Mouse (Mus musculus): ENCODE results near the gene Klf16. TPM values are rescaled to one million over a fixed set of nuclear protein-coding genes. Genes with fewer than 3 reads are reported as not detected.

Gene Klf16
- polyA plus RNA-seq, 1 experiment from 2014 or later, result 10.2 TPM

DNA sequence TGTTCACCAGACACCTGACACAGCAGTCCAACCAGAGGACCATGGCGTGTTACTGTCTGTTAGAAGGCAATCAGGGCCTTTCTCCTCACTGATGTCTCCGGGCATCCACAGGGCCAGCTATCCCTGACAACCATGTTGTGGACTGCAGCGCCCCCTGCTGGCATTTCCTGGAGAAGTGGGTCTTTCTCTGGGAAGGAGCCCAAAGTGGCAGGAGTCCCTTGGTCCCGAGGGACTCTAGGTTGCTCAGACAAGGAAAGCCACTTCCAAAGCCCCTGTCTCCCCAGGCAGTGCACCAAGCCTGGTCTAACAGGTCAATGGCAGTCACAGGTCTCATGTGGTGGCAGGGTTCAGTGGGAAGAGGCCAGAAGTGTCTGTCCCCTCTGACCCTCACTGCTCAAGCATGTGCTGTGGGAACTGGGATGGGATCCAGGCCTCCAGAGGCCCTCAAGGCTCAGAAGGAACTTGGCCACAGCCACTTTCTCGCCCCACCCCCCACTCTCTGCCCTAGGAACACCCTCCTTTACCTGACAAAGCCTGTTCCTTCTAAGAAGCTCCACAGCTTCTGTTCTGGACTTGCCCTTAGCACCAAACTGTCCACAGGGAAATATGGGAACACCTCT lies 19.7 kb downstream of the Klf16 start:
- ATAC-seq (ENCODE audit: low FRiP score, low TSS enrichment), result no peak
- no peak overlapping the region for H3K4me2 ChIP-seq (replicated peaks; ENCODE audit: low read depth, low read length)
- WGBS, result 45% methylated on average over 5 of the region's 5 CpGs
- H3K27me3 ChIP-seq (ENCODE audit: control insufficient read depth, insufficient read depth, low read length), result no peaks in the 10 kb centered on the region
- H3K9ac ChIP-seq (ENCODE audit: low read depth, low read length), result no peak overlapping the region
- H3K4me1 ChIP-seq (ENCODE audit: control insufficient read depth, insufficient read depth, low read length), result peaks cover 17% of the 10 kb centered on the region
- no peak overlapping the region for H3K27ac ChIP-seq (ENCODE audit: low read depth, low read length)
- H3K36me3 ChIP-seq (ENCODE audit: control insufficient read depth, insufficient read depth, low read length), result no peaks in the 10 kb centered on the region
- no peaks in the 10 kb centered on the region for H3K9me3 ChIP-seq (ENCODE audit: control insufficient read depth, low read length)
- no peak overlapping the region for H3K4me3 ChIP-seq (ENCODE audit: low read length)

DNA sequence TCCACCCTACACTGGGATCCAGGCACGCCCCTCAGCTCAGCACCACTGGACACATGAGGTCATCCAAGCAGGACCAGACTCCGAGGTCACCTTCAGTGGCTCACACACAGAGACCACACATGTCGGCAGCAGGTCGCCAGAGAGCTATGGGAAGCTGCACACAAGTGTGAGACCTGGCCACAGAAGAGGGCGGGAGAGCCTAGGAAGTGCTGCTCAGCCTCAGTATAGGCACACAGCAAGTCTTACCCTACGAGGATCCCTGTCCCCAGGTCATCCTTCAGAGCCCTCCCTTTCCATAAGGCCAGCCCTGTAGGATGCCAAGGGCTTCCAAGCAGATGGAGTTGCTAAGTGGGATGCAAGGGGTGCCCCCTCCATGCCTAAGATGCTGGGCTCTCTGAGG lies 23.1 kb downstream of the Klf16 start:
- Histone ChIP-seq H3K4me3 (ENCODE audit: low read length) (no peak overlapping the region), H3K4me2 (replicated peaks; ENCODE audit: low read depth, low read length) (no peak overlapping the region), H3K9ac (ENCODE audit: low read depth, low read length) (no peak overlapping the region), H3K36me3 (ENCODE audit: control insufficient read depth, insufficient read depth, low read length) (peaks cover 19% of the 10 kb centered on the region), H3K9me3 (ENCODE audit: control insufficient read depth, low read length) (no peaks in the 10 kb centered on the region), H3K27me3 (ENCODE audit: control insufficient read depth, insufficient read depth, low read length) (no peaks in the 10 kb centered on the region), H3K4me1 (ENCODE audit: control insufficient read depth, insufficient read depth, low read length) (0 out of 2 replicates have a peak, but pooled peaks cover 5% of the 10 kb centered on the region), H3K27ac (ENCODE audit: low read depth, low read length) (no peak overlapping the region)
- ATAC-seq (ENCODE audit: low FRiP score, low TSS enrichment), result no peak
- WGBS, result 78% methylated on average over 6 of the region's 6 CpGs

DNA sequence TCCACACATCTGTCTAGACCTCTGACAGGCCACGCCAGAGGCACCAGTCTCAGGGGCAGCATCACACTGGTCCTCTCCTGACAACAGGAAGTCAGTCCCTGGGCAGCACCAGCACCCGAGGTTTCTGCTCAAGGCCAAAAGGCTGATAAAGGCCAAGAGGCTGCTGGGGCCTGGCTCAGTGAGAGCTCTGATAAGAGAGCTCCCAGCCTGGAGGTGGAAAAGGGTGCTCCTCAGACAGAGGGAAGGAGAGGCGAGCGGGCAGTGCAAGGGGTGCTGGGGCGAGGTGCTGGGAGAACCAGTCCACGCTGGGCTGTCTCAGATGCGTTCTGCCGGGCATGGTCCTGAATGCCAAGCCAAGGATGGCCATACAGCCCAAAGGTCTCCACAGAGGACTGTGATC lies 23.5 kb downstream of the Klf16 start:
- Histone ChIP-seq H3K27me3 (ENCODE audit: control insufficient read depth, insufficient read depth, low read length) (no peaks in the 10 kb centered on the region), H3K4me1 (ENCODE audit: control insufficient read depth, insufficient read depth, low read length) (0 out of 2 replicates have a peak, but pooled peaks cover 5% of the 10 kb centered on the region), H3K27ac (ENCODE audit: low read depth, low read length) (no peak overlapping the region), H3K36me3 (ENCODE audit: control insufficient read depth, insufficient read depth, low read length) (peaks cover 20% of the 10 kb centered on the region), H3K4me3 (ENCODE audit: low read length) (no peak overlapping the region), H3K9me3 (ENCODE audit: control insufficient read depth, low read length) (no peaks in the 10 kb centered on the region), H3K9ac (ENCODE audit: low read depth, low read length) (no peak overlapping the region), H3K4me2 (replicated peaks; ENCODE audit: low read depth, low read length) (no peak overlapping the region)
- WGBS, result 89% methylated on average over 8 of the region's 8 CpGs
- no peak for ATAC-seq (ENCODE audit: low FRiP score, low TSS enrichment)

DNA sequence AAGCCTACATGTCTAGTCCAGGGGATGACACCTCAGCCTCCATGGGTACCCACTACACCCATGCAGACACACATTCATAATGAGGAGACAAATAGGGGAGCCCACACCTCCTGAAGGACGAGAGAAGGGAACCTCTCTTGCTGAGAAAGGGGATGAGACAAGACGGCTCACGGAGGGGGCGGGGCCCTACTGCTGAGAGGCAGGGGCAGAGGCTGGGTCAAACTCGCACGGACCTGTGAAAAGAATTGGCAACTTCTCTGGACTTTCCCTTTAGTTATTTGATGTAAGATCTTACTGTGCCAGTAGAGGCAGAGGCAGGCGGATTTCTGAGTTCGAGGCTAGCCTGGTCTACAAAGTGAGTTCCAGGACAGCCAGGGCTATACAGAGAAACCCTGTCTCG lies 24.8 kb downstream of the Klf16 start:
- ATAC-seq (ENCODE audit: low FRiP score, low TSS enrichment), result no peak
- Histone ChIP-seq H3K36me3 (ENCODE audit: control insufficient read depth, insufficient read depth, low read length) (peaks cover 32% of the 10 kb centered on the region), H3K4me2 (replicated peaks; ENCODE audit: low read depth, low read length) (no peak overlapping the region), H3K27me3 (ENCODE audit: control insufficient read depth, insufficient read depth, low read length) (no peaks in the 10 kb centered on the region), H3K4me1 (ENCODE audit: control insufficient read depth, insufficient read depth, low read length) (no peaks in the 10 kb centered on the region), H3K9me3 (ENCODE audit: control insufficient read depth, low read length) (no peaks in the 10 kb centered on the region), H3K9ac (ENCODE audit: low read depth, low read length) (no peak overlapping the region), H3K4me3 (ENCODE audit: low read length) (no peak overlapping the region), H3K27ac (ENCODE audit: low read depth, low read length) (no peak overlapping the region)
- 62% methylated on average over 9 of the region's 9 CpGs for WGBS

DNA sequence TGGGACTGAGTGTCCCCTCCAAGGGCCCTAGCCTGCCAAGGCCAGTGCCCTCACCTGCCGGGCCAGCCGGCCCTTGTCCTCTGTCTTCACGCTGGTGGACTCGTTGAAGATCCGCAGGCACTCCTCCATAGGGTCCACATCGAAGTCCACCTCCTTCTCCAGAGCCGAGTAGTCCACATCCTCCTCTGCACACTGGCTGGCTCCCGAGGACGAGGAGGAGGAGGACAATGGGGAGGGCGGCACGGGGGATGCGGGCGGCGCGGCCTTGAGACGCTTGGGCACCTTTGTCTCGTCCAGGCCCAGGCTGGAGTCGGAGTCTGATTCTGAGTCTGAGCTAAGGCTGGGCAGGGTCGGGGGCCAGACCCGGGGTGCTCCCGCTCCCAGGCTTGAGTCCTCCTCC lies 27.8 kb downstream of the Klf16 start:
- H3K36me3 ChIP-seq (ENCODE audit: control insufficient read depth, insufficient read depth, low read length), result peaks cover 62% of the 10 kb centered on the region
- no peak for ATAC-seq (ENCODE audit: low FRiP score, low TSS enrichment)
- no peak overlapping the region for H3K9ac ChIP-seq (ENCODE audit: low read depth, low read length)
- WGBS, result 77% methylated on average over 21 of the region's 21 CpGs
- no peak overlapping the region for H3K4me2 ChIP-seq (replicated peaks; ENCODE audit: low read depth, low read length)
- no peaks in the 10 kb centered on the region for H3K9me3 ChIP-seq (ENCODE audit: control insufficient read depth, low read length)
- H3K4me1 ChIP-seq (ENCODE audit: control insufficient read depth, insufficient read depth, low read length), result no peaks in the 10 kb centered on the region
- H3K4me3 ChIP-seq (ENCODE audit: low read length), result no peak overlapping the region
- H3K27ac ChIP-seq (ENCODE audit: low read depth, low read length), result no peak overlapping the region
- H3K27me3 ChIP-seq (ENCODE audit: control insufficient read depth, insufficient read depth, low read length), result no peaks in the 10 kb centered on the region

DNA sequence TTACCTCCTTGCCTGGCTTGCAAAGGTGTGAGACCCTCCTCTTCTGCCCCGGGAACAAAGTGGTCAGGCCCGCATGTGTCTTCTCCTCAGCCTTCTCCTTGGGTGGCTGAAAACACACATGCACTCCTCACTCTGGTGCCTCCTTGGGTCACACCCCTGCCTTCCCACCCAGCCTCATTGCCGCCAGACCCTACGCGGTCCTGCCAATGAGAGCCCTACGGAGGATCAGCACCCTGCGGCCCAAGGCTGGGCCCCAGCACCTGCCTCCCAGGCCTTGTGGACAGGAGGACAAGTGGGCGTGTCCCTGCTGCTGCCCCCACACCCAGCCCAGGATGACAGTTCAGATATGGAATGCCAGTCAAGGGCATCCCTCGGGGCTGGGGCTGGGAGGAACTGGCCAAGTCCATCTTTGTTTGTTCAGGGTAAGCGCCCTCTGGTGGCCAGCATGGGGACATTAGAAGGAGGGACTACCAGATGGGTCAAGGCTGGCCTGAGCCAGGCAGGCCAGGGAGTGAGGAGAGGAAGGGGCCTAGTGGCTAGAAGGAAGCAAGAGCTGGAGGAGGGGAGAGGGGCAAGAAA lies 28.6 kb downstream of the Klf16 start:
- no peak overlapping the region for H3K4me2 ChIP-seq (replicated peaks; ENCODE audit: low read depth, low read length)
- no peaks in the 10 kb centered on the region for H3K27me3 ChIP-seq (ENCODE audit: control insufficient read depth, insufficient read depth, low read length)
- no peaks in the 10 kb centered on the region for H3K9me3 ChIP-seq (ENCODE audit: control insufficient read depth, low read length)
- 72% methylated on average over 10 of the region's 10 CpGs for WGBS
- H3K4me1 ChIP-seq (ENCODE audit: control insufficient read depth, insufficient read depth, low read length), result no peaks in the 10 kb centered on the region
- H3K9ac ChIP-seq (ENCODE audit: low read depth, low read length), result no peak overlapping the region
- H3K4me3 ChIP-seq (ENCODE audit: low read length), result no peak overlapping the region
- ATAC-seq (ENCODE audit: low FRiP score, low TSS enrichment), result peak; percentile 61
- peaks cover 70% of the 10 kb centered on the region for H3K36me3 ChIP-seq (ENCODE audit: control insufficient read depth, insufficient read depth, low read length)
- no peak overlapping the region for H3K27ac ChIP-seq (ENCODE audit: low read depth, low read length)

DNA sequence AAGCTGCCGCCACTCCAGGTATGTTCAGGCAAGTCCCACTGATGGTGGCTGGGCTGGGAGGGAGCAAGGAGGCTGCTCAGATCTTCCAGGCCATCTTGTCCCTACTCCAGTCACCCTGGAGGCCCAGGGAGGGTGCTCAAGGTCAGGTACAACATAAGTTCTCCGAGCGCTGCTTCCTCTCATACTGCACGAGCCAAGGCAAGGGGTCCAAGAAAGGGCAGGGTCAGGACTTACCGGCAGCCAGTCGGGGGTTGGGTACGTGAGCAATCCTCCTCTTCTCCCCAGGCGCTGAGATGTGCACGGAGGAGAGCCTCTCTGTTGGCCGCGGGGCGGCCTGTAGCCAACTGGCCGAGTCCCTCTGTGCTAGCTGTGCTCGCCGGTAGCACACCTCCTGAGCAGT lies 29.6 kb downstream of the Klf16 start:
- Histone ChIP-seq H3K9me3 (ENCODE audit: control insufficient read depth, low read length) (no peaks in the 10 kb centered on the region), H3K4me3 (ENCODE audit: low read length) (no peak overlapping the region), H3K4me2 (replicated peaks; ENCODE audit: low read depth, low read length) (no peak overlapping the region), H3K36me3 (ENCODE audit: control insufficient read depth, insufficient read depth, low read length) (peaks cover 79% of the 10 kb centered on the region), H3K9ac (ENCODE audit: low read depth, low read length) (no peak overlapping the region), H3K4me1 (ENCODE audit: control insufficient read depth, insufficient read depth, low read length) (no peaks in the 10 kb centered on the region), H3K27ac (ENCODE audit: low read depth, low read length) (no peak overlapping the region), H3K27me3 (ENCODE audit: control insufficient read depth, insufficient read depth, low read length) (no peaks in the 10 kb centered on the region)
- 89% methylated on average over 15 of the region's 15 CpGs for WGBS
- no peak for ATAC-seq (ENCODE audit: low FRiP score, low TSS enrichment)

DNA sequence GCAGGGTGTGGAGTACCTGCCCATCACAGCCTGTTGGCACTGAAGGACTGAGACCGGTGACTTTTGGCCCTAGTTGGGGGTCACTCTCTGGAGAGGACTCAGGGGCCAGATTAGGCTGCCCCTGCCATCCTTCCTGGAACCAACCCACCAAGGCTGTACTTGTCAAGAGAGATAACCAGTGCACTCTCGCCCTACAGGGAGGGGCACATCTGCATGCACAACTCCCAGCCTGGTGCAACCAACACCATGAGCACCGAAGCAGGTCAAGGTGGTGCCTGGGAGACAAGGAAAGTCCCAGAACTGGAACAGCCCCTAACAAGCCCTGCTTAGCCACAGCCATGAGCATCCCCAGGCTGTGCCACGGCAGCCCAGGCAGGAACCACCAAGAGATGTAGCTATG lies 30.2 kb downstream of the Klf16 start:
- no peak for ATAC-seq (ENCODE audit: low FRiP score, low TSS enrichment)
- Histone ChIP-seq H3K4me1 (ENCODE audit: control insufficient read depth, insufficient read depth, low read length) (no peaks in the 10 kb centered on the region), H3K4me2 (replicated peaks; ENCODE audit: low read depth, low read length) (no peak overlapping the region), H3K9ac (ENCODE audit: low read depth, low read length) (no peak overlapping the region), H3K27ac (ENCODE audit: low read depth, low read length) (no peak overlapping the region), H3K36me3 (ENCODE audit: control insufficient read depth, insufficient read depth, low read length) (peaks cover 85% of the 10 kb centered on the region), H3K27me3 (ENCODE audit: control insufficient read depth, insufficient read depth, low read length) (no peaks in the 10 kb centered on the region), H3K4me3 (ENCODE audit: low read length) (no peak overlapping the region), H3K9me3 (ENCODE audit: control insufficient read depth, low read length) (no peaks in the 10 kb centered on the region)
- WGBS, result 94% methylated on average over 4 of the region's 4 CpGs

DNA sequence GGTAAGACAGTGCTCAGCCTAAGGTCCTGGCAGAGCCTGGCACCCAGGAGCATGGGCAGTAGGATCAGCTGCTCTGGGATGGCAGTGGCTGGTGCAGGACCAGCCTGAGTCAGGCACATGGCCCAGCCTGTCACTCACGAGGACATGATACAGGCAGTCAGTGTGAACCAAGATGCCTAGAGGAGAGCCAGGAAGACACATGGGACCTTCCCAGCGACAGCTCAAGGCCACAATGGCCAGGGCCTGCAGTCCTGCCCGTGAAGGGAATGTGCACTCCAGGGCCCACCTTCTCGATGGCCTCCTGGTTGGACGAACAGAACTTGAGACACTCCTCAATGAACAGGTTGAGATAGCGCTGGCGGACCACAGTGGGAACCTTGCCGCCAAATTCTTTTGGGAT lies 31.5 kb downstream of the Klf16 start:
- no peaks in the 10 kb centered on the region for H3K27me3 ChIP-seq (ENCODE audit: control insufficient read depth, insufficient read depth, low read length)
- no peaks in the 10 kb centered on the region for H3K4me1 ChIP-seq (ENCODE audit: control insufficient read depth, insufficient read depth, low read length)
- no peak overlapping the region for H3K4me2 ChIP-seq (replicated peaks; ENCODE audit: low read depth, low read length)
- peaks cover 91% of the 10 kb centered on the region for H3K36me3 ChIP-seq (ENCODE audit: control insufficient read depth, insufficient read depth, low read length)
- no peak overlapping the region for H3K4me3 ChIP-seq (ENCODE audit: low read length)
- WGBS, result 92% methylated on average over 8 of the region's 8 CpGs
- no peak overlapping the region for H3K9ac ChIP-seq (ENCODE audit: low read depth, low read length)
- no peaks in the 10 kb centered on the region for H3K9me3 ChIP-seq (ENCODE audit: control insufficient read depth, low read length)
- no peak overlapping the region for H3K27ac ChIP-seq (ENCODE audit: low read depth, low read length)
- ATAC-seq (ENCODE audit: low FRiP score, low TSS enrichment), result no peak

All from kidney, embryonic 14.5 days (tissue).